Mouse (Mus musculus) lung, embryonic 15.5 days (tissue): Measurements from ENCODE around the gene Ak8. TPM values are rescaled to one million over a fixed set of nuclear protein-coding genes. Genes with fewer than 3 reads are reported as not detected.

ENCODE experiments used
- ATAC-seq: fragments of 200-750 bp; cut with Nextera tagmentation; 2 replicates; pipeline ENCODE4 v1.8.0; 2017; ENCODE audit warnings: moderate number of reproducible peaks, borderline replicate concordance; ENCODE audit not compliant: low FRiP score, low TSS enrichment; ENCODE audit errors: extremely low read depth
- H3K27ac ChIP-seq: fragments of 300-500 bp; sonication (generic); 2 replicates; pipeline ENCODE4 v1.5.1; 2015; ENCODE audit warnings: moderate library complexity, mild to moderate bottlenecking, inconsistent platforms
- H3K27me3 ChIP-seq: fragments of 300-500 bp; sonication (generic); 2 replicates; pipeline ENCODE4 v1.6.1; 2015; ENCODE audit warnings: inconsistent platforms
- H3K36me3 ChIP-seq: fragments of 300-500 bp; sonication (generic); 2 replicates; pipeline ENCODE4 v1.6.1; 2015; ENCODE audit warnings: inconsistent platforms
- H3K4me1 ChIP-seq: fragments of 300-500 bp; sonication (generic); 2 replicates; pipeline ENCODE4 v1.6.1; 2015; ENCODE audit warnings: inconsistent platforms
- H3K4me2 ChIP-seq: fragments of 300-500 bp; sonication (generic); 2 replicates; pipeline ENCODE4 v1.6.1; 2015; ENCODE audit warnings: inconsistent platforms, mild to moderate bottlenecking, moderate library complexity
- H3K4me3 ChIP-seq: fragments of 300-500 bp; sonication (generic); 2 replicates; pipeline ENCODE4 v1.5.1; 2015; ENCODE audit warnings: mild to moderate bottlenecking, inconsistent platforms
- H3K9ac ChIP-seq: fragments of 300-500 bp; sonication (generic); 2 replicates; pipeline ENCODE4 v1.6.1; 2015; ENCODE audit warnings: inconsistent platforms
- H3K9me3 ChIP-seq: fragments of 300-500 bp; sonication (generic); 2 replicates; pipeline ENCODE4 v1.6.1; 2016; ENCODE audit warnings: inconsistent platforms
- WGBS: fragments of 180-500 bp; shearing (Covaris S2); methylation state at CpG from one replicate; pipeline ENCODE4 v1.1.7; 2015; 5-methylcytosine and 5-hydroxymethylcytosine counted together
- polyA plus RNA-seq: library from polyadenylated mRNA; unstranded; fragments of >200 nt; fragmentation: Nextera tagmentation; extraction: Ambion mirVana; gene quantifications from 2 replicates; pipeline ENCODE4 v1.2.1, GENCODE M21; 2015

Ak8 gene
- polyA plus RNA-seq, 1 experiment from 2014 or later, result 1.9 TPM

DNA sequence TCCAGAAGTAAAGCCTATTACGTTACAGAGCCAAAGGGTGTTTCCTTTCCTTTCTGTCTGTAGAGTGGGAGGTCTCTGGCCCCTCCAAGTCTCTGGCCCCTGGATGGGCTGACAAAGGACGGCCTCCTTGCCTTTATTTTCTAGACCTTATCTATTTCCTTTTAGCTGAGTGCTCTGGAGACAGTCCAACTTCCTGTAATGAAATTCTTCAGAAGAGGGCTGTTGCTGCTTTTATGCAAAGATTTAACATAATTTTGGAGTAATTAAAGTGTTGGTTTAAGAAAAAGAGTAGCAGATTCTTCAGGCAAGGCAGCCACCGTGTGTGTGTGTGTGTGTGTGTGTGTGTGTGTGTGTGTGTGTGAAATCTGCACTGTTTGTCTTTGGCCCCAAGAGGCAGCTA, 98.4 kb downstream of the Ak8 start:
- Histone ChIP-seq H3K4me1 (peaks cover 21% of the 10 kb centered on the region), H3K9ac (no peak overlapping the region), H3K4me2 (no peak overlapping the region), H3K27me3 (no peaks in the 10 kb centered on the region), H3K27ac (peak overlapping the region; percentile 19; the same call in 1 of the 2 replicates), H3K9me3 (no peaks in the 10 kb centered on the region), H3K36me3 (no peaks in the 10 kb centered on the region), H3K4me3 (no peak overlapping the region)
- 12% methylated on average over 3 of the region's 3 CpGs for WGBS
- no peak for ATAC-seq

DNA sequence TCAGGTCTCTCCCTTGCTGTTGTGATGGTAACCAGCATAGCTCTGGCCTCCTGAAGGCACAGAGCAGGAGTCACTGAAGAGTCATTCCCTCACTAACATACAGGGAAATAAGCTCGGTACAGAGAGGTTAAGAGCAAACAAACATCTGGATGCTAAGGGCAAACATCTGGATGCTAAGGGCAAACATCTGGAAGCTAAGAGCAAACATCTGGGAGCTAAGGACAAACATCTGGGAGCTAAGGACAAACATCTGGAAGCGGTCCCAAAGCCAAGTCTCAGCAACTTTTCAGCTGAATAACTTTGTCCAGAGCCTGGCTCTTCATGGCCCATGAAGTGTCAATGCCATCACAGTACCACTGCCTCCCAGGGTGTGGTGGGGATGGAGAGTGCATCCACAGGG, 99.6 kb downstream of the Ak8 start:
- peaks cover 21% of the 10 kb centered on the region for H3K4me1 ChIP-seq

DNA sequence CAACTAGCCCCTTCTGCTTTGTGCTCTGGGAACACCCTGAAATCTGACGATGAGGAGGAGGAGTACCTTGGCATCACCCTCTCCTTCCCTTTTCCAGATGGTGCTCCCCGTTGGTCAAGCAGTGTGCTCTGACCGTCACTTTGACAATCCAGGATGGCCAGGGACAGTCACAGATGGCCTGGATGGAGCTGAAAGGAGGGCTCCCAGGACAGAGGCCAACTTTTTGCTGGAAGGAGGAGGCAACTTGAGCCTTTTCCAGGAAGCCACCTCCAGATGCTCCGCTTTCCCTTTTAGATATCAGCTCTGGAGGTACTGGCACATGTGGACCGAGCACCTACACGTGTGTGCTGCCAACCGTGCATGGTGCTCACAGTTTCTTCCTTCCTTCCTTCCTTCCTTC, 103.4 kb downstream of the Ak8 start:
- Histone ChIP-seq H3K27ac (no peak overlapping the region), H3K4me3 (no peak overlapping the region), H3K4me1 (peaks cover 10% of the 10 kb centered on the region), H3K4me2 (no peak overlapping the region), H3K9me3 (no peaks in the 10 kb centered on the region), H3K9ac (no peak overlapping the region), H3K36me3 (no peaks in the 10 kb centered on the region), H3K27me3 (no peaks in the 10 kb centered on the region)
- 71% methylated on average over 7 of the region's 7 CpGs for WGBS
- ATAC-seq, result no peak

More for the DNA sequence above, 99.6 kb downstream of the Ak8 start:
- Histone ChIP-seq H3K27me3 (no peaks in the 10 kb centered on the region), H3K9me3 (no peaks in the 10 kb centered on the region), H3K36me3 (no peaks in the 10 kb centered on the region), H3K4me3 (no peak overlapping the region), H3K27ac (no peak overlapping the region), H3K4me2 (no peak overlapping the region), H3K9ac (no peak overlapping the region)
- 36% methylated on average over 2 of the region's 2 CpGs for WGBS
- ATAC-seq, result no peak

DNA sequence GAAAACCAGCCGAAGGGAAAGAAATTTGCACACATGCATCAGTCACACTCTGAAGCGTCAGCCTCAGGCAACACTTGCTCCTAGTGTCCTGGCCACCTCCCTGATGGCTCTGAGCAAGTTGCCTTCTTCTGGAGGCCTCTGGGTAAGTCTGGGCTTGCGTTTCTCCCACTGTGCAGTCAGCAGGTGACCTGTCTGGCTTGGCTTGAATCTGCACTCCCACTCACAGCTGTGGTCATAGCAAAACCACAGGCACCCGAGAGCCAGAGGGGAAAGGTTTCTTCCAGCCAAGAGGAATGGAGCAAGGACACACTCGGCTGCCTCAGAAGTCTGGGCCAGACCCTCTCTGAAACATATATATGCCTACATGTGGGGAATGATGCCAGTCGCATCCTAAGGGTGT, 108.9 kb downstream of the Ak8 start:
- no peaks in the 10 kb centered on the region for H3K36me3 ChIP-seq
- no peaks in the 10 kb centered on the region for H3K9me3 ChIP-seq
- no peaks in the 10 kb centered on the region for H3K4me1 ChIP-seq
- H3K4me3 ChIP-seq, result no peak overlapping the region
- H3K27ac ChIP-seq, result no peak overlapping the region
- no peak overlapping the region for H3K4me2 ChIP-seq
- H3K27me3 ChIP-seq, result no peaks in the 10 kb centered on the region
- 72% methylated on average over 6 of the region's 6 CpGs for WGBS
- ATAC-seq, result no peak
- H3K9ac ChIP-seq, result no peak overlapping the region

DNA sequence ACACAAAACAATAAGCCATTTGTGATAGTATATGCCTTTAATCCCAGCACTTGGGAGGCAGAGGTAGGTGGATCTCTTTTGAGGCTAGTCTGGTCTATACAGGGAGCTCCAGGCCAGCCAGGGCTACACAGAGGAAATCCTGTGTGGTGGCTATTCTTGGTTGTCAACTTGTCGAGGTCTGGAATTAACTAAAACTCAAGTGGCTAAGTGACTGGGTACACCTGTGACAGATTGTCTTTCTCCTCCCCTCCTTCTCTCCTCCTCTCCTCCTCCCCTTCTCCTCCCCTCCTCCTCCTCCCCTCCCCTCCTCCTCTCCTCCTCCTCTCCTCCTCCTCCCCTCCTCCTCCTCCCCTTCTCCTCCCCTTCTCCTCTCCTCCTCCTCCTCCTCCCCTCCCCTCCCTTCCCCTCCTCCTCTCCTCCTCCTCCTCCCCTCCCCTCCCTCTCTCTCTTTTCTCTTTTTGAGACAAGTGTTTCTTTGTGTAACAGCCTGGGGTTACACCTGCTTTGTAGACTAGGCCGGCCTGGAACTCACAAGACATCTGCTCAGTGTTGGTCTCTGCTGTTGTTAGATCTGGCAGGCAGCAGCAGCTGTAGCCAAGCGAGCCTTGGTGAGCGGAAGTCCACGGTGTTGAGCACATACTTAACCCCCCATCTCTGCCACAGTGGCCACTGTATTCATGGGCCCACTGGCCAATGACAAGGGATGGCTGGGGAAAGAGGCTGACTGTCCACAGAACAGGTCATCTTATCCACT, 110.5 kb downstream of the Ak8 start:
- Histone ChIP-seq H3K4me1 (no peaks in the 10 kb centered on the region), H3K4me2 (no peak overlapping the region)
- 26% methylated on average over 5 of the region's 5 CpGs for WGBS

DNA sequence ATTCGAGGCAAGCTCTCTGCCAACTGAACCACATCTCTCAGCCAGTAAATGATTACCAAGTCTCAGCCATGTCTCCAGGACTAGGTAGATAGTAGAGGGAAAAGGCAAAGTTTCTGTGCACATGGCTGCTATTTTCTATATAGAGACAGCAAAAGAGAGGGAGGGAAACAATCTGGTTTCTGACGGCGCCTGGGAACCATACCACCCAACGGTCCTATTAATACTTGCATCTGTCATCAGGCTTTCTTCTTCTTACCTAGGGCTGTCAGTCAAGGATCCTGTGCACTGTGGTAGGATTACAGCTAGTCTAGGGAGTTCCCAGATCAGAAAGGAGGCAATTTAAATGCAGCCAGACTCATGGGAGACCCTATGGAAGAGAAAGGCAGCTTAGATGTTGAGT, 118.9 kb downstream of the Ak8 start:
- peaks cover 10% of the 10 kb centered on the region; the same call in 1 of the 2 replicates for H3K36me3 ChIP-seq
- no peak for ATAC-seq
- H3K9ac ChIP-seq, result no peak overlapping the region
- H3K27me3 ChIP-seq, result no peaks in the 10 kb centered on the region
- H3K4me2 ChIP-seq, result no peak overlapping the region
- no peaks in the 10 kb centered on the region for H3K4me1 ChIP-seq
- H3K9me3 ChIP-seq, result no peaks in the 10 kb centered on the region
- no peak overlapping the region for H3K27ac ChIP-seq
- WGBS, result 67% methylated on average over 4 of the region's 4 CpGs
- no peak overlapping the region for H3K4me3 ChIP-seq

More for the DNA sequence above, 110.5 kb downstream of the Ak8 start:
- no peaks in the 10 kb centered on the region for H3K9me3 ChIP-seq
- no peak overlapping the region for H3K4me3 ChIP-seq
- H3K9ac ChIP-seq, result no peak overlapping the region
- ATAC-seq, result no peak
- no peaks in the 10 kb centered on the region for H3K36me3 ChIP-seq
- no peaks in the 10 kb centered on the region for H3K27me3 ChIP-seq
- no peak overlapping the region for H3K27ac ChIP-seq

DNA sequence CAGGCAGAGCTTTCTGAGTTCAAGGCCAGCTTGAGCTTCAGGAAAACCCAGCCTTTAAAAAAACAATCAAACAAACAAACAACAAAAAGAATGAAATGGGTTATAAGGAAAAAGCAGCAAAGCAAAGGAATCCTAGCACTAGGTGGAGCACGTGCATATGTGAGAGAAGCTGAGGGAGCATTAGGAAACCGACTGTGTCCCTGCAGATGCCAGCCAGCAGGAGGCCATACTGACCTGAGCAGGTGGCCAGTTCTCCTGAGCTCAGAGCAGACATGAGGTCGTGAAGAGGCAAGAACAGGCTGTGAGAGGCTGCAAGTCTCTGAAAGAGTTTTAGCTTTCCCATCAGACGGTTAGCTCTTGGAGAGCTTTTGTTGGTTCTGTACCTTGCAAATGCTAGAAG, 129.3 kb downstream of the Ak8 start:
- no peak overlapping the region for H3K9ac ChIP-seq
- no peaks in the 10 kb centered on the region for H3K9me3 ChIP-seq
- H3K36me3 ChIP-seq, result peaks cover 85% of the 10 kb centered on the region
- H3K4me3 ChIP-seq, result no peak overlapping the region
- no peak overlapping the region for H3K27ac ChIP-seq
- 24% methylated on average over 4 of the region's 4 CpGs for WGBS
- no peak for ATAC-seq
- H3K27me3 ChIP-seq, result no peaks in the 10 kb centered on the region
- no peak overlapping the region for H3K4me2 ChIP-seq
- H3K4me1 ChIP-seq, result no peaks in the 10 kb centered on the region

DNA sequence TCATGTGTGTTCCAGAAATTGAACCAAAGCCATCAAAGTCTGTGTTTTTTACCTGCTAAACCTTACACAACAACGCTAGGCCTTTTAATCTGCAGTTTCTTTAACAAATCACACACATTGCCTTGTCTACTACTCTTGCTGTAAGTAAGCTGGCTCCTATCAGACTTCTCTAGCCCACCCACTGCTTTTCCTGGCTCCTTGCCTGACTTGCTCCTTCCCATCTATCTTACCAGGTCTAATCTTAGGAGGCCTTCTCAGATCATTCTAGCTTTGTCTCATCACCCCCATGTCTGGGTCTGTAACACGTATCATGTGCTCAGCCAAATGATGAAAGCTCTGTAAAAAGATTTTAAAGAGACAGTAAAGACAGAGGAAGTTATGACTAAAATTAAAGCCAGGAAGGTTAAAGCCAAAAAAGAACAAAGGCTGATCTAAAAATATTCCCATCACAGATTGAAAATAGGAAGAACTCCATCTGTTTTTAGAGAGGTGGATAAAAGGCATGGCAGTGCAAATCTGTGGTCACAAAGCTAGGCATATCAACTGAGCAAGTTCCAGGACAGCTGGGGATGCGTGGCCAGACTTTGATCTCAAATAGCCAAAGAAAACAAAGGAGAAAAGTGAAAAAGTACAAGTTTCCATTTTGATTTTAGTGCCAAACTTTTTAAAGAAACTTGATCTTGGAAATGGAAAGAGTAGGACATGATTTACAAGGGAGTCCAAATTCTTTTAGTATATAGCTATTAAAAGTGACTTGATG, 136.4 kb downstream of the Ak8 start:
- 38% methylated on average over 3 of the region's 3 CpGs for WGBS
- H3K9ac ChIP-seq, result no peak overlapping the region
- no peak for ATAC-seq

DNA sequence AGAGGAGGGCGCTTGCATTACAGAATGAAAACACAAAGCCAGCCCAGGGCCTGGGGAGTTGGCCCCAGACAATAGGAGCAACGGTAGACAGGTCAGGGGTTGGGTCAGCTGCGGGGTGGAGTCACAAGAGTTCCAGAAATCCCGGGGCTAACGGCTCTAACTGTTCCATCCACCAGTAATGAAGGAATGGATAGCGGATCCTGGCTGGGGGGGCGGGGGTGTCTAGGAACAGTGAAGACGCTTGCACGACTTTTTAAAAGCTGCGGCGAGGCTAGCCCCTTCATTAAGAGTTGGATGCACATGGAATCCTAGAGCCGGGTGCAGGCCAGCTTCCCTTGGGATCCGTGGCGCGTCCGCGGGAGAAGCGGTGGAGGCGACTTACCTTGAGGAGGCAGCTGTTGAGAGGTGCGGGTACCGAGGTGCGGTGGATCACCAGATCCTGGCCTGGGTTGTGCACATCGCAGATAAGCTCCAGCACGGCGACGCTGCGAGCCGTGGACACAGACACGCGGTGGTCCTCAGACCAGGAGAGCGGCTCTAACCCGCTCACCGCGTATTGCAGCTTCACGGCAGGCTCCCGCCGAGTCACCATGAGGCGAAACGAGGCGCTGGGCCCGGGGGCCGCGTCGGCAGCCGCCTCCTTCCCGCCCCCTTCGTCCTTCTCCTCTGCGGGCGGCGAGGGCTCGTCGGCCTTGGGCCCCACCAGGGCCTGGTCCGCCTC, 139.7 kb downstream of the Ak8 start:
- Histone ChIP-seq H3K27me3 (no peaks in the 10 kb centered on the region), H3K4me2 (peak overlapping the region; percentile 77), H3K27ac (peak overlapping the region; percentile 88), H3K4me1 (peaks cover 54% of the 10 kb centered on the region), H3K36me3 (peaks cover 8% of the 10 kb centered on the region), H3K9me3 (no peaks in the 10 kb centered on the region), H3K9ac (peak overlapping the region; percentile 89), H3K4me3 (peak overlapping the region; percentile 86)
- WGBS, result under 1% methylated on average over 53 of the region's 53 CpGs
- peak; percentile 17 for ATAC-seq

More for the DNA sequence above, 136.4 kb downstream of the Ak8 start:
- no peaks in the 10 kb centered on the region for H3K27me3 ChIP-seq
- peaks cover 33% of the 10 kb centered on the region for H3K4me1 ChIP-seq
- 0 out of 2 replicates have a peak overlapping the region, but pooled peaks have one; percentile 1 for H3K27ac ChIP-seq
- peaks cover 36% of the 10 kb centered on the region for H3K36me3 ChIP-seq
- H3K4me2 ChIP-seq, result no peak overlapping the region
- no peaks in the 10 kb centered on the region for H3K9me3 ChIP-seq
- no peak overlapping the region for H3K4me3 ChIP-seq

DNA sequence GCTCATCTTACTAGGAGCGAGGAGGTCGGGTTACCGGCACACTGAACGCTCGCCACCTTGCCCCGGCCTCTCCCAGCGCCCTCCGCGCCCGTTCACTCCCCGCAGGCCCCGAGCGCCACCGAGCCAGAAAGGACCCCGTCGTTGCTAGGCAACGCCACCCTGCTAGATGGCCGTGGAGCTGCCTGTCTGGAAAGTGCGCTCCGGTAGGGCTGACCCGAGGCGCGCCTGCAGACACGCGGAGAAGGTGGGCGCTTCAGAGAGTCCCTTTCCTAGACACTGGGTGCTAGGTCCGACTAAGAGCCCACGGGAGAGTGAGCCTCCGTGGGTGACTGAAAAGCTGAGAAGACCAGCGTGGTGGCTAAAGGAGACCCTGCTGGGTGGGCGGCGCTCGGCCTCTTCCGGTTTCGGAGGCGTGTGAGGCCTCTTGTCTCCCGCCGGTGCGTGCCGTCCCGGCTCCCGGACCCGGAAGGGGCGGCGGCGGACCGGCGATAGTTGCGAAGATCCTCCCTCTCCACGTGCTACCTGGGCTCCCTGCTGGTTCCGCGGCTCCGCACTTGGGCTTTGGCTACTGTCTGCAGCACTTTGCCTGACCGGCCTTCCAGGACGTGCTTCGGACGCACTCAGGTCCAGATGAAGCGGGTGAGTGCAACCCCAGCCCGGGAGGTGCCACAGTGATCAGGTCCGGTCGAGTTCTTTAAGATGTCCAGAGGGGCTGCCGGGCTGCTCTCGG, 140.4 kb downstream of the Ak8 start, which contains the start of the genes Gtf3c4 and Ddx31:
Gene Gtf3c4 (minus strand): TSS at position 139 of the 730 bp plus-strand sequence.
Gene Ddx31 (plus strand): TSS at position 185 of the 730 bp plus-strand sequence.
- H3K36me3 ChIP-seq, result peaks cover 4% of the 10 kb centered on the region
- peak within 1 kb of the TSS; percentile 88 for H3K27ac ChIP-seq
- no peaks in the 10 kb centered on the region for H3K9me3 ChIP-seq
- H3K4me2 ChIP-seq, result peak within 1 kb of the TSS; percentile 77
- under 1% methylated on average over 63 of the region's 63 CpGs for WGBS
- H3K27me3 ChIP-seq, result no peaks in the 10 kb centered on the region
- H3K4me3 ChIP-seq, result peak within 1 kb of the TSS; percentile 86
- peak; percentile 93 for ATAC-seq
- peak within 1 kb of the TSS; percentile 89 for H3K9ac ChIP-seq
- peaks cover 54% of the 10 kb centered on the region for H3K4me1 ChIP-seq

DNA sequence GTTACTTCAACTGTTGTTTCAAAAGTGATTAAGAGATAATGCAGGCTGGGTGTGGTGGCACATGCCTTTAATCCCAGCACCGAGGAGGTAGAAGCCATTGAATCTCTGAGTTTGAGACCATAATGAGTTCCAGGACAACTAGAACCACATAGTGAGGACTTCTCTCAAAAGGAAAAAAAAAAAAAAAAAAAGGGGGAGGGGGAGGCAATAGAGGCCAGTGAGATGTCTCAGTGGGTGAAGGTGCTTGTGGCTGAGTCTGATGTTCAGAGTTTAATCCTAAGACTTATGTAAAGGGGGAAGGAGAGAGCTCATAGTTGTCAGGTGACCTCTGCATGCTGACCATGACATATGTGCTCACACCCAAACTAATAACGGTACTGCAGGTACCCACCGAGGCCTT, 142.1 kb downstream of the Ak8 start:
- Histone ChIP-seq H3K36me3 (peaks cover 16% of the 10 kb centered on the region), H3K27ac (no peak overlapping the region), H3K4me3 (no peak overlapping the region; the same call in 1 of the 2 replicates), H3K9ac (no peak overlapping the region), H3K4me2 (peak overlapping the region; percentile 77), H3K27me3 (no peaks in the 10 kb centered on the region), H3K4me1 (peaks cover 41% of the 10 kb centered on the region), H3K9me3 (no peaks in the 10 kb centered on the region)
- no peak for ATAC-seq
- 67% methylated on average over 3 of the region's 3 CpGs for WGBS
